ENCODE assay signal across 28 mouse cellular contexts in the genomic region with DNA sequence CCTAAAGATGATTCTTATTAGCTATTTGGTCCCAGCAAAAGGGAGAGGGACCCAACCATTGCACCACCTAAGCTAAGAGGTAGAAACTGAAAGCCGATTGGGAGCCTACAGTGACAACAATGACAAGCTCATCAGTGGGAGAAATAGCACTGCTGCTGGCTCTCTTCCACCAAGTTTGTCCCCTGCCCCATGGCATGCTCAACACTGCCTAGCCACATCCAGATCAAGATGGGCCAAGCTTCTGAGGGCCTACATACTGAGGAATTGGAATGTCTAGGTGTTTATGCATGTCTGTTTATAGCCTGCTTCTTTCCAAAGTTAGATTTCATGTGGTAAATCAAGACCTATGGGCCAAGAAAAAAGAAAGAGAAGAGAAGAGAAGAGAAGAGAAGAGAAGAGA.
"Had no signal": no experiment of that assay in that cellular context is flagged by ENCODE, and none has a peak within 500 bp of the region (broad histone marks: within the 10 kb centered on the region; RNA-seq: fewer than 3 reads in every experiment).

No protein-coding gene starts in this region.

- H3K36me3 ChIP-seq: embryonic facial prominence, embryonic 10.5 days; embryonic facial prominence, embryonic 12.5 days; embryonic facial prominence, embryonic 15.5 days; forebrain, embryonic 15.5 days had no signal

- DNase-seq: cerebellum, adult 2 months; cerebellum, adult 8-10 months; cerebellum, adult 9-10 months; cerebellum, adult 9-11 months; cerebellum, postnatal 10 days; cerebellum, postnatal 14 days; cerebellum, postnatal 25 days; cerebellum, postnatal 36 days; embryo, embryonic 11 days; forebrain, postnatal 0 days; gastrocnemius, adult 2 months; gastrocnemius, postnatal 10 days; gastrocnemius, postnatal 14 days; gastrocnemius, postnatal 25 days; gastrocnemius, postnatal 36 days; heart, adult 18-20 months; heart, adult 2 months had no signal

- H3K4me1 ChIP-seq: forebrain, embryonic 10.5 days; forebrain, embryonic 13.5 days; forebrain, embryonic 15.5 days had no signal

- H3K27me3 ChIP-seq: embryonic facial prominence, embryonic 12.5 days; embryonic facial prominence, embryonic 13.5 days; embryonic facial prominence, embryonic 15.5 days; forebrain, embryonic 12.5 days; forebrain, embryonic 13.5 days; forebrain, embryonic 15.5 days had no signal

- H3K4me2 ChIP-seq: embryonic facial prominence, embryonic 12.5 days; embryonic facial prominence, embryonic 13.5 days; embryonic facial prominence, embryonic 15.5 days; forebrain, embryonic 12.5 days; forebrain, embryonic 13.5 days; forebrain, embryonic 15.5 days had no signal

- ATAC-seq: forebrain, embryonic 13.5 days; forebrain, embryonic 14.5 days; forebrain, embryonic 15.5 days; forebrain, embryonic 16.5 days; forebrain, postnatal 0 days had no signal

- H3K9ac ChIP-seq: embryonic facial prominence, embryonic 12.5 days; embryonic facial prominence, embryonic 13.5 days; embryonic facial prominence, embryonic 15.5 days; forebrain, embryonic 12.5 days; forebrain, embryonic 13.5 days; forebrain, embryonic 15.5 days; forebrain, postnatal 0 days had no signal

- H3K4me3 ChIP-seq: embryonic facial prominence, embryonic 10.5 days; embryonic facial prominence, embryonic 12.5 days; embryonic facial prominence, embryonic 13.5 days; embryonic facial prominence, embryonic 15.5 days; erythroblast, embryonic 14.5 days; forebrain, embryonic 10.5 days; forebrain, embryonic 12.5 days; forebrain, embryonic 13.5 days; forebrain, embryonic 15.5 days; gastrocnemius, adult 2 months; heart, adult 2 months had no signal

- H3K27ac ChIP-seq: embryonic facial prominence, embryonic 10.5 days; embryonic facial prominence, embryonic 12.5 days; embryonic facial prominence, embryonic 13.5 days; embryonic facial prominence, embryonic 15.5 days; forebrain, embryonic 10.5 days; forebrain, embryonic 12.5 days; forebrain, embryonic 13.5 days; forebrain, embryonic 15.5 days; gastrocnemius, adult 2 months; heart, adult 2 months had no signal

- H3K9me3 ChIP-seq: embryonic facial prominence, embryonic 10.5 days; embryonic facial prominence, embryonic 12.5 days; embryonic facial prominence, embryonic 13.5 days; embryonic facial prominence, embryonic 15.5 days; forebrain, embryonic 10.5 days; forebrain, embryonic 12.5 days; forebrain, embryonic 13.5 days; forebrain, embryonic 15.5 days had no signal
